Mouse (Mus musculus) myocyte (in vitro differentiated cells): ENCODE measurements around the gene Edc3.

ENCODE experiments used
- MAX ChIP-seq: IDR thresholded peaks from one replicate; pipeline ENCODE4 v1.6.1; 2011; ENCODE audit warnings: low read depth, mild to moderate bottlenecking, control low read depth
- USF1 ChIP-seq: IDR thresholded peaks from one replicate; pipeline ENCODE4 v1.6.1; 2011; ENCODE audit warnings: low read depth, mild to moderate bottlenecking, control low read depth, moderate library complexity

DNA sequence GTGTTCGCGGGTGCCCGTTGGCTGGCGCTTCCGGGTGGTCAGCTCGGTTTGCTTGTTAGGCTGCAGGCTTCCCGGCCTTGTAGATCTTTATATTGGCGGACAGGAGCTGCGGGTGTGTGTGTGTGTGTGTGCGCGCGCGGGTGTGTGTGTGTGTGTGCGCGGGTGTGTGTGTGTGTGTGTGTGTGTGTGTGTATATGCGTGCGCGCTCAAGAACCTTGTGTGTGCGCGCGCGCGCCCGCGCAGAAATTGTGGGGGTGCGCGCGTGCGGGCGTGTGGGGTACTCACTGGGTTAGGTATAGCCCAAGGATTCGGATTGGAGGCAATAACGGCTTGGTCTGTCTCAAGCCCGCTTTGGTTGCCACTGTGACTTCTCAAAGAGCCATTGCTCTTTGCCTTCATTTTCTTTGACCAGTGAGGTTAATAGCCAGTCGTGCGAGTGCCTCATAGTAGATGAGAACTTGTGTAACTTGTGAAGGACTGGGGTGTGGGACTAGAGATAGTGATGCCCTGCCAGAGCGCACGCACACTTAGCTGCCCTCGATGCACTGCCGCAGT lies 457 bp downstream of the Edc3 start:
- TF ChIP-seq USF1 (no peak), MAX (no peak)
